Mouse (Mus musculus): ENCODE data around the gene Trpm7. TPM values are rescaled to one million over a fixed set of nuclear protein-coding genes. Genes with fewer than 3 reads are reported as not detected.
"Not testable (repeated sequence)": the region's sequence is repeated elsewhere in the genome, so short reads cannot be mapped to it uniquely, and the experiment has no call there.

The Trpm7 gene
- polyA plus RNA-seq, 1 experiment from 2014 or later, result 44.6 TPM

DNA sequence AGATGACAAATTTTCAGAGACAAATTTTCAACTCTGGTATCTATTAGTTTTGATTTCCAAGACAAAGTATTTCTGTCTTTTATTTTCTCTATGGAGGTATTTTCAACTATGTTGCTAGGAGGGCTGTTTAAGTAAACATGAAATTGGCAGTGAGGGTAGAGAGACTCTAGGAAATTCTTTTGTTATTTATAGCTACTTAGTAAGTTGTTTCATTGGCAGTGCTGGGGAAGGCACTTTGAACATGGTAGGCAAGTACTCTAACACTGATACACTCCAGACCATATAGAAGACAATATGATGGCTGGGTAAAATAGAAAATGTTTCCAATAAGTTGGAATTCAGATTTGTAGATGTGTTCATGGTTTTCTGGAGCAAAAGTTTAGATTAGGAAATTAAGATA lies 15.7 kb upstream of the Trpm7 start:
- H3K4me1 ChIP-seq (ENCODE audit: insufficient read depth, low read length), result no peaks in the 10 kb centered on the region
- no peaks in the 10 kb centered on the region for H3K9me3 ChIP-seq (ENCODE audit: low read length)
- no peak overlapping the region for H3K4me2 ChIP-seq (replicated peaks; ENCODE audit: low read depth, low read length)
- H3K9ac ChIP-seq (replicated peaks; ENCODE audit: low read length), result no peak overlapping the region
- no peaks in the 10 kb centered on the region for H3K27me3 ChIP-seq (ENCODE audit: insufficient read depth, low read length)
- no peak for ATAC-seq (ENCODE audit: low FRiP score, low TSS enrichment)
- no peak overlapping the region for H3K27ac ChIP-seq (ENCODE audit: low read length)
- H3K4me3 ChIP-seq (ENCODE audit: low read length), result no peak overlapping the region
- H3K36me3 ChIP-seq (ENCODE audit: insufficient read depth, low read length), result 0 out of 2 replicates have a peak, but pooled peaks cover 2% of the 10 kb centered on the region

DNA sequence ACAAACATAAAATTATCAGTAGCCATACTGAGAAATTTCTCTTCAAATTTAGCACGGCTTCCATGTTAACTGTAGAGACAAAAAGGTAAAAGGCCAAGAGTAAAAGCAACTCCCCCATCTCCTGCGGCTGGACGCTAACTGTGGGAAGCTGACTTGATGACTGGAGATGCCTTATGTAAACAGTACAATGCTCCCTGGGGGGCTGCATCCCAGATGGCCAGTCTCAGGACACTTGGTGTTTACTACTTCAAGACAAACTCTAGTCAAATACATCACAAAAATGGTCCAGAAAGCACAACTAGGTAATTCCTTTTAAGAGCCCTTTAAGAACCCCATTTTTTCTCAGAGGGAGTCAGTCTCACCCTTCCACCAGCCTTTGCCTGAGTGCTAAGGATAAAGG lies 11.1 kb upstream of the Trpm7 start:
- Histone ChIP-seq H3K4me1 (ENCODE audit: insufficient read depth, low read length) (no peaks in the 10 kb centered on the region), H3K27ac (ENCODE audit: low read length) (no peak overlapping the region), H3K4me3 (ENCODE audit: low read length) (no peak overlapping the region), H3K9ac (replicated peaks; ENCODE audit: low read length) (no peak overlapping the region), H3K36me3 (ENCODE audit: insufficient read depth, low read length) (no peaks in the 10 kb centered on the region), H3K9me3 (ENCODE audit: low read length) (no peaks in the 10 kb centered on the region), H3K4me2 (replicated peaks; ENCODE audit: low read depth, low read length) (no peak overlapping the region), H3K27me3 (ENCODE audit: insufficient read depth, low read length) (no peaks in the 10 kb centered on the region)
- 31% methylated on average over 3 of the region's 3 CpGs for WGBS
- no peak for ATAC-seq (ENCODE audit: low FRiP score, low TSS enrichment)

DNA sequence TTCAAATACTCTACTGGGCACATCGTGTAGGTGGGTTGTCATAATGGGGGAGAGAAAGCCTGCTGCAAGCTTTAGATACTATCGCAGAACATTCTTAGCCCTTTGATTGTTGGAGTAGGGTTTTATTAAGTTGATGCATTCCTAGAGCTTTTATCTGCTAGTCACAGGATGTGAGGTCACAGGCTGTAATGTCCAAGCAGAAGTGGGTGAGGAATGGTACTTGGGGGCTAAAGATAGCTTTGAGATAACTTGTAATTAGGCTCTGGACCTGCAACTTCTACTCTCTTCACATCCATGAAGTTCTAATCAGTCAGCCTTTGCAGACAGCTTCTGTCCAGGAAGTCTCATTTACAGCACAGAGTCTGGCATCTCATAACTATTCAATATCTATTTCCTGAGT lies 9.8 kb upstream of the Trpm7 start:
- Histone ChIP-seq H3K27ac (ENCODE audit: low read length) (no peak overlapping the region), H3K4me3 (ENCODE audit: low read length) (no peak overlapping the region), H3K9me3 (ENCODE audit: low read length) (no peaks in the 10 kb centered on the region), H3K4me2 (replicated peaks; ENCODE audit: low read depth, low read length) (no peak overlapping the region), H3K27me3 (ENCODE audit: insufficient read depth, low read length) (no peaks in the 10 kb centered on the region), H3K4me1 (ENCODE audit: insufficient read depth, low read length) (no peaks in the 10 kb centered on the region), H3K36me3 (ENCODE audit: insufficient read depth, low read length) (no peaks in the 10 kb centered on the region), H3K9ac (replicated peaks; ENCODE audit: low read length) (no peak overlapping the region)
- no peak for ATAC-seq (ENCODE audit: low FRiP score, low TSS enrichment)
- WGBS, result 68% methylated on average over 2 of the region's 2 CpGs

DNA sequence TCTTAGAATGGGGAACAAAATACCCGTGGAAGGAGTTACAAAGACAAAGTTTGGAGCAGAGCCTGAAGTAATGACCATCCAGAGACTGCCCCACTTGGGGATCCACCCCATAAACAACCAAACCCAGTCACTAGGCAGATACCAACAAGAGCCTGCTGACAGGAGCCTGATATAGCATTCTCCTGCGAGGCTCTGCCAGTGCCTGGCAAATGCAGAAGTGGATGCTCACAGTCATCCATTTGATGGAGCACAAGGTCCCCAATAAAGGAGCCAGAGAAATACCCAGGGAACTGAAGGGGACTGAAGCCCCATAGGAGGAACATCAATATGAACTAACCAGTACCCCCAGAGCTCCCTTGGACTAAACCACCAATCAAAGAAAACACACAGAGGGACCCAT lies 6.7 kb upstream of the Trpm7 start:
- WGBS, result 68% methylated on average over 2 of the region's 2 CpGs
- H3K4me1 ChIP-seq (ENCODE audit: insufficient read depth, low read length); ATAC-seq (ENCODE audit: low FRiP score, low TSS enrichment); H3K27ac ChIP-seq (ENCODE audit: low read length); H3K27me3 ChIP-seq (ENCODE audit: insufficient read depth, low read length); H3K4me2 ChIP-seq (replicated peaks; ENCODE audit: low read depth, low read length); H3K36me3 ChIP-seq (ENCODE audit: insufficient read depth, low read length); H3K9me3 ChIP-seq (ENCODE audit: low read length); H3K4me3 ChIP-seq (ENCODE audit: low read length); H3K9ac ChIP-seq (replicated peaks; ENCODE audit: low read length): not testable (repeated sequence)

GRCm38 (mm10) chr2:126877991-126878390 lies 2.0 kb upstream of the Trpm7 start:
- Histone ChIP-seq H3K27me3 (ENCODE audit: insufficient read depth, low read length) (no peaks in the 10 kb centered on the region), H3K4me2 (replicated peaks; ENCODE audit: low read depth, low read length) (no peak overlapping the region), H3K4me3 (ENCODE audit: low read length) (no peak overlapping the region), H3K36me3 (ENCODE audit: insufficient read depth, low read length) (no peaks in the 10 kb centered on the region), H3K27ac (ENCODE audit: low read length) (no peak overlapping the region), H3K9ac (replicated peaks; ENCODE audit: low read length) (no peak overlapping the region), H3K9me3 (ENCODE audit: low read length) (no peaks in the 10 kb centered on the region), H3K4me1 (ENCODE audit: insufficient read depth, low read length) (peaks cover 15% of the 10 kb centered on the region)
- 97% methylated on average over 1 of the region's 1 CpGs for WGBS
- ATAC-seq (ENCODE audit: low FRiP score, low TSS enrichment), result no peak

DNA sequence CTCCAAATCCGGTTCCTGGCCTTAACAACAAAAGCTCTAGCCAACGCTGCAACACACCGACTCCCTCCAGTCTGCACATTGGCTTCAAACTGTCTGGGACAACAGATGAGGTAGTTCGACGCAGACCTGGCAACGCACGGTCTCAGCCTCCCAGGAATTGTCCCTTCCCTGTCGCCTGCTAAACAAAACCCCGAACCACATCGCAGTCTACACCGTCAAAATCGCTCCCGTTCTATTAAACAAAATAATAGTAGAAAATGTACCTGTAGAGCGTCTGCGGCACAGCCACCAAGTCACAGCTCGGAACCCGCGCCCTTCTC lies 554 bp downstream of the Trpm7 start:
- H3K4me2 ChIP-seq (replicated peaks; ENCODE audit: low read depth, low read length), result peak overlapping the region; percentile 66
- H3K27me3 ChIP-seq (ENCODE audit: insufficient read depth, low read length), result no peaks in the 10 kb centered on the region
- H3K27ac ChIP-seq (ENCODE audit: low read length), result peak overlapping the region; percentile 99
- H3K36me3 ChIP-seq (ENCODE audit: insufficient read depth, low read length), result no peaks in the 10 kb centered on the region
- peak; percentile 58 for ATAC-seq (ENCODE audit: low FRiP score, low TSS enrichment)
- WGBS, result 0% methylated on average over 18 of the region's 18 CpGs
- H3K9ac ChIP-seq (replicated peaks; ENCODE audit: low read length), result peak overlapping the region; percentile 94
- H3K4me1 ChIP-seq (ENCODE audit: insufficient read depth, low read length), result peaks cover 15% of the 10 kb centered on the region
- no peaks in the 10 kb centered on the region for H3K9me3 ChIP-seq (ENCODE audit: low read length)
- peak overlapping the region; percentile 82 for H3K4me3 ChIP-seq (ENCODE audit: low read length)

DNA sequence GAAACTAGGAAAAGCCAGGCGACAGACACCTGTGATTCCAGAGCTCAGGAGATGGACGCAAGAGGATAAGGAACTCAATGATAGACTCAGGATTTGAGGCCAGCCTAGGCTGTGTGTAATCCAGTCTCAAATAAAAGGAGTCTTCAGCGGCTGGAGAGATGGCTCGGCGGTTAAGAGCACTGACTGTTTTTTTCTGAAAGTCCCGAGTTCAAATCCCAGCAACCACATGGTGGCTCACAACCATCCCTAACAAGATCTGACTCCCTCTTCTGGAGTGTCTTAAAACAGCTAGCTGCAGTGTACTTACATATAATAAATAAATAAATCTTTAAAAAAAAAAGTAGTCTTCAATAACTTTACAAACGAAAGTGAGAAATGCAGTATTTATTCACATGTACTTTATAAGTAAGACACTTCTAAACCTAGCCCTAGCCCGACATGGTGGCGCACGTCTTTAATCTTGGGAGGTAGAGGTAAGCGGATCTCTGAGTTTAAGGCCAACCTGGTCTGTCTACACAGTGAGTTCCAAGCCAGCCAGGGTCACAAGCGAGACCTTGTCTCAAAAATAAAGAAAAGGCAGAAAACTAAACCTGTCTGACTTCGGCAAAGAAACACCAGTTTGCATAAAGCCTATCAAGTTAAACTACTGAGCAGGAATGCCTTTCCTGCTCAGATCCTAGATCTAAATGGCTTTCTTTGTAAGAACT lies 1.1 kb downstream of the Trpm7 start:
- no peak for ATAC-seq (ENCODE audit: low FRiP score, low TSS enrichment)
- H3K9me3 ChIP-seq (ENCODE audit: low read length), result no peaks in the 10 kb centered on the region
- peak overlapping the region; percentile 99 for H3K27ac ChIP-seq (ENCODE audit: low read length)
- no peaks in the 10 kb centered on the region for H3K36me3 ChIP-seq (ENCODE audit: insufficient read depth, low read length)
- peaks cover 15% of the 10 kb centered on the region for H3K4me1 ChIP-seq (ENCODE audit: insufficient read depth, low read length)
- H3K4me2 ChIP-seq (replicated peaks; ENCODE audit: low read depth, low read length), result peak overlapping the region; percentile 66
- no peaks in the 10 kb centered on the region for H3K27me3 ChIP-seq (ENCODE audit: insufficient read depth, low read length)
- H3K9ac ChIP-seq (replicated peaks; ENCODE audit: low read length), result peak overlapping the region; percentile 94
- WGBS, result 21% methylated on average over 13 of the region's 13 CpGs
- H3K4me3 ChIP-seq (ENCODE audit: low read length), result peak overlapping the region; percentile 82

DNA sequence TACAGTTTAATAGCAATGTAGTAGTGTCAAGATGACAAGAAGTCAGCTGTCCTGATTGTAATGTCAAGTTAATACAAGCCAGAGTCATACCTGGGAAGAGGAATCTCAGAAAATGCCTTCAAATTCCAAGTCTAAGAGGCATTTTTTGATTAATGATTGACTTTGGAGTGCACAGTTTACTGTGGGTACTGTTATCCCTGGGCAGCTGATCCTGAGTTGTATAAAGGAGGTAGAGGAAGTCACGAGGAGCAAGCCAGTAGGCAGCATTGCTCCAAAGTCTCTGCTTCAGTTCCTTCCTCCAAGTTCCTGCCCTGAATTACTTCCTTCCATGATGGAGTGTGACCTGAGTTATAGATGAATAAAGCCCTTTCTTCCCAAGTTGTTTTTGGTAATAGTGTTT lies 9.7 kb downstream of the Trpm7 start:
- Histone ChIP-seq H3K4me1 (ENCODE audit: insufficient read depth, low read length) (peaks cover 4% of the 10 kb centered on the region; the same call in 1 of the 2 replicates), H3K4me2 (replicated peaks; ENCODE audit: low read depth, low read length) (no peak overlapping the region), H3K27me3 (ENCODE audit: insufficient read depth, low read length) (no peaks in the 10 kb centered on the region), H3K9me3 (ENCODE audit: low read length) (no peaks in the 10 kb centered on the region), H3K27ac (ENCODE audit: low read length) (no peak overlapping the region), H3K9ac (replicated peaks; ENCODE audit: low read length) (no peak overlapping the region), H3K4me3 (ENCODE audit: low read length) (no peak overlapping the region), H3K36me3 (ENCODE audit: insufficient read depth, low read length) (no peaks in the 10 kb centered on the region)
- ATAC-seq (ENCODE audit: low FRiP score, low TSS enrichment), result peak; percentile 78
- 67% methylated on average over 1 of the region's 1 CpGs for WGBS

DNA sequence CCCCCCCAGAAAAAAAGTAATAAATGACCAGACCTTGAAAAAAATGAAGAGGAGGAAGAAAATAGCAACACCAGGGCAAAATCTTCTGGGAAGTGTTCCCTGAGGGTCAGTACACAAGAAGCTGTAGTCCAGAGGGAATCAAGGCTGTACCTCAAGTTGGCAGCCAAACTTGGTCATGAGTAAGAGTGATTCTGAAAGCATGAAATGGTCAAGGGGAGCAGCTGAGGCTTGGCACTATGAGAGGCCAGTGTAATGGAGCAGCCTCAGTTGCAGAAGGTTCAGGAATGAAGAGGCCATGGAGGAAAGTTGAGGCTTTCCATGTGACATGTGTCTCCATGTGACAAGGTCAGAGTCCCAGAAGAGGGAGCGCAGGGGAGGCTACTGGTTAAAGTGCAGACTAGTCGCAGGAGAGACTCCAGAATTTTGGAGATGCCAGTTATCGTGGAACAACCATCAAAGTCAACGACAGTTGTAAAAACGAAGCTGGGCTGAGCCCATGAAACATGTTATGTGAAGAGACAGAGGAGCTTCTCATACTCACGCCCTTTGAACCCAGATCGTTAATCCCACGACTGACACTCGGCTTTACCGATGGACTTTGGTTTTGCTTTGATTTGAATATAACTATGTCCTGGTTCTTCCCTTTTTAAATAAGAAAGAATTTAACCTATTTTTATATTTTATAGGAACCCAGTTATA lies 10.4 kb downstream of the Trpm7 start:
- ATAC-seq (ENCODE audit: low FRiP score, low TSS enrichment), result 0 out of 2 replicates have a peak, but pooled peaks have one; percentile 19
- WGBS, result 50% methylated on average over 10 of the region's 10 CpGs
- Histone ChIP-seq H3K9ac (replicated peaks; ENCODE audit: low read length) (no peak overlapping the region), H3K4me3 (ENCODE audit: low read length) (no peak overlapping the region), H3K36me3 (ENCODE audit: insufficient read depth, low read length) (no peaks in the 10 kb centered on the region), H3K9me3 (ENCODE audit: low read length) (no peaks in the 10 kb centered on the region), H3K4me2 (replicated peaks; ENCODE audit: low read depth, low read length) (no peak overlapping the region), H3K27ac (ENCODE audit: low read length) (0 out of 2 replicates have a peak overlapping the region, but pooled peaks have one; percentile 34), H3K27me3 (ENCODE audit: insufficient read depth, low read length) (no peaks in the 10 kb centered on the region), H3K4me1 (ENCODE audit: insufficient read depth, low read length) (peaks cover 4% of the 10 kb centered on the region; the same call in 1 of the 2 replicates)

DNA sequence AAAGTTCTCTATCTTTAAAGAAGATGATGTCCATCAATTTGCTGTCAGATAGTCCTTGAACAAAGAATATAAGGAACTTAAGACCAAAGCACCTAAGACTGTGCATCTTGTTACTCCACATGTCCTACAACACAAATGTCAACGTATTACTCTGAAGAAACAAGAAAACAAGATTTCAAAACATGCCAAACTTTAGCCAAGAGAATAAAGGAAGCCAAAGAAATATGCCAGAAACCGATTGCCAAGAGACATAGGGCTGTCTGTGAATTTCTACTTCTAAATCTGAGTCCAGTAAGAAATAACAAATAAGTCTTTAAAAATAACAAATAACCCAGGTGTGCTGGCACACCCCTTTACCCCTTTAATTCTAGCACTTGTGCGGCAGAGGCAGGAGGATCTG lies 11.0 kb downstream of the Trpm7 start:
- no peaks in the 10 kb centered on the region for H3K27me3 ChIP-seq (ENCODE audit: insufficient read depth, low read length)
- no peak overlapping the region for H3K4me3 ChIP-seq (ENCODE audit: low read length)
- no peak overlapping the region for H3K4me2 ChIP-seq (replicated peaks; ENCODE audit: low read depth, low read length)
- H3K4me1 ChIP-seq (ENCODE audit: insufficient read depth, low read length), result peaks cover 4% of the 10 kb centered on the region; the same call in 1 of the 2 replicates
- H3K9me3 ChIP-seq (ENCODE audit: low read length), result no peaks in the 10 kb centered on the region
- no peaks in the 10 kb centered on the region for H3K36me3 ChIP-seq (ENCODE audit: insufficient read depth, low read length)
- H3K9ac ChIP-seq (replicated peaks; ENCODE audit: low read length), result no peak overlapping the region
- WGBS, result 93% methylated on average over 3 of the region's 3 CpGs
- H3K27ac ChIP-seq (ENCODE audit: low read length), result no peak overlapping the region
- no peak for ATAC-seq (ENCODE audit: low FRiP score, low TSS enrichment)
